In the genomic region with DNA sequence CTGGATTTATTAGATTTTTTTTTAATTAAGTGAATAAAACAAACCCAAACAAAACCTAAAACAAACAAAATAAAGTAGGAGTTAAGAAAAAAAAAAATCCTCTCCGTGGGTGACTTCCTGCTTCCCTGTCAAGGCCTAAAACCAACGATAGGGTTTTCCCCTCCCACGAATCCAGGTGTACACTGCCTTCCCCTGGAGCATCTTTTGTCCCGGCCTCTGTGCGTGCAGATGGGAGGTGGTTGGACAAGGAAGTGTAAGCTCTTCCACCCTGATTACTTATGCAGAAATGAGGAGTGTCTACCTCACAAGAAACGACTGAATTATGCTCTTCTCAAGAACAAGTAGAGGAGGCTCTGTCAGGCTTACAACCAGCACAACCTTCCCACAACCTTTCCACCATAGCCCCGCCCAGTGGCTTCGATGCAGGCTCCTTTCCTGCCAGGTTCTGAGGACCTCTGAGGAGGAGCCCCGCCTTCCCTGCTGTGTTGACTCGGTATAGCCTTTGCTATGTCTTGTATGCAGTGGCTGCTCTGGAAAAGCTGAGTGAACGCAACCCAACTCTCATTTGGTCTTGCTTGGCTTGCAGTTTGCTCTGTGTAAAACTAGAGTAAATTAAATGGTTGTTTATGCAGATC, we compare ENCODE assay signal across 8 mouse cellular contexts. TPM values are rescaled to one million over a fixed set of nuclear protein-coding genes. Genes with fewer than 3 reads are reported as not detected.
A peak's percentile ranks its signal among the peaks of the same experiment; 100 is the strongest.
DNase-seq lines count a peak whose midpoint lies in the region; ATAC-seq lines count a peak whose summit lies in the region.

No protein-coding gene starts in this region.

- no peaks in the 10 kb centered on the region for H3K27me3 ChIP-seq in embryonic facial prominence, embryonic 15.5 days
- no peaks in the 10 kb centered on the region for H3K27me3 ChIP-seq in midbrain, embryonic 13.5 days

- peak overlapping the region; percentile 44 for H3K27ac ChIP-seq in embryonic facial prominence, embryonic 15.5 days (replicated peaks)
- peak overlapping the region; percentile 64 for H3K27ac ChIP-seq in midbrain, embryonic 13.5 days

- H3K9me3 ChIP-seq in embryonic facial prominence, embryonic 15.5 days (replicated peaks): no peaks in the 10 kb centered on the region
- no peaks in the 10 kb centered on the region for H3K9me3 ChIP-seq in midbrain, embryonic 13.5 days

- 14% methylated on average over 11 of the region's 11 CpGs for WGBS in embryonic facial prominence, embryonic 15.5 days
- WGBS in midbrain, embryonic 13.5 days: 11% methylated on average over 11 of the region's 11 CpGs

- peak; percentile 10 to 14 for DNase-seq in cerebellum, adult 18-20 months
- no peak for DNase-seq in cerebellum, adult 8-10 months
- peak; percentile 13 for DNase-seq in 3T3-L1 (ENCODE audit: low read depth, low spot score)
- peak; percentile 50 for DNase-seq in kidney, postnatal 10 days
- no peak for DNase-seq in layer of hippocampus, postnatal 14 days (ENCODE audit: low spot score in 2 of 2)
- DNase-seq in ovary, postnatal 14 days (ENCODE audit: low spot score): no peak

- H3K9ac ChIP-seq in embryonic facial prominence, embryonic 15.5 days: no peak overlapping the region
- no peak overlapping the region for H3K9ac ChIP-seq in midbrain, embryonic 13.5 days (replicated peaks)

- ATAC-seq in embryonic facial prominence, embryonic 15.5 days (ENCODE audit: insufficient number of reproducible peaks, low FRiP score, low TSS enrichment, low read depth): no peak
- ATAC-seq in midbrain, embryonic 13.5 days: peak; percentile 57

- H3K4me1 ChIP-seq in embryonic facial prominence, embryonic 15.5 days: peaks cover 15% of the 10 kb centered on the region; the same call in 1 of the 2 replicates
- peaks cover 19% of the 10 kb centered on the region for H3K4me1 ChIP-seq in midbrain, embryonic 13.5 days (replicated peaks)

- H3K4me3 ChIP-seq in embryonic facial prominence, embryonic 15.5 days (replicated peaks): peak overlapping the region; percentile 37
- no peak overlapping the region for H3K4me3 ChIP-seq in midbrain, embryonic 13.5 days (replicated peaks)

- H3K4me2 ChIP-seq in embryonic facial prominence, embryonic 15.5 days (replicated peaks): peak overlapping the region; percentile 49
- peak overlapping the region; percentile 47; the same call in 1 of the 2 replicates for H3K4me2 ChIP-seq in midbrain, embryonic 13.5 days (replicated peaks)

- no peaks in the 10 kb centered on the region for H3K36me3 ChIP-seq in embryonic facial prominence, embryonic 15.5 days
- H3K36me3 ChIP-seq in midbrain, embryonic 13.5 days: no peaks in the 10 kb centered on the region

RNA-seq across cellular contexts. Expression of a gene that starts 5.2 kb away (rescaled TPM):
- polyA plus RNA-seq in embryonic facial prominence, embryonic 15.5 days (2015; fragmentation: Nextera tagmentation; extraction: Ambion mirVana): 1.00 and 1.1 TPM in 2 replicates
- polyA plus RNA-seq in midbrain, embryonic 13.5 days (2015; fragmentation: Nextera tagmentation; extraction: Ambion mirVana): 0.34 and 0.45 TPM in 2 replicates
- total RNA-seq in layer of hippocampus, postnatal 14 days (2021): not detected

RNA-seq across cellular contexts. Expression of a gene that starts 35.2 kb away (rescaled TPM):
- 13.9 and 14.8 TPM in 2 replicates for polyA plus RNA-seq in embryonic facial prominence, embryonic 15.5 days (2015; fragmentation: Nextera tagmentation; extraction: Ambion mirVana)
- polyA plus RNA-seq in midbrain, embryonic 13.5 days (2015; fragmentation: Nextera tagmentation; extraction: Ambion mirVana): 14.9 and 16.6 TPM in 2 replicates
- total RNA-seq in layer of hippocampus, postnatal 14 days (2021): 10 to 100 TPM; 55.1 to 55.9 TPM

Comparison
In these comparisons a context has a peak if more than half of its experiments do, and no peak if none do; other contexts are left out.
1. DNase-seq: peak in cerebellum, adult 18-20 months (2 of 2), 3T3-L1 (single experiment) and kidney, postnatal 10 days (single experiment); none in cerebellum, adult 8-10 months (single experiment), layer of hippocampus, postnatal 14 days (0 of 2) and ovary, postnatal 14 days (single experiment).